8 mouse cellular contexts compared by ENCODE assay signal in the genomic region with DNA sequence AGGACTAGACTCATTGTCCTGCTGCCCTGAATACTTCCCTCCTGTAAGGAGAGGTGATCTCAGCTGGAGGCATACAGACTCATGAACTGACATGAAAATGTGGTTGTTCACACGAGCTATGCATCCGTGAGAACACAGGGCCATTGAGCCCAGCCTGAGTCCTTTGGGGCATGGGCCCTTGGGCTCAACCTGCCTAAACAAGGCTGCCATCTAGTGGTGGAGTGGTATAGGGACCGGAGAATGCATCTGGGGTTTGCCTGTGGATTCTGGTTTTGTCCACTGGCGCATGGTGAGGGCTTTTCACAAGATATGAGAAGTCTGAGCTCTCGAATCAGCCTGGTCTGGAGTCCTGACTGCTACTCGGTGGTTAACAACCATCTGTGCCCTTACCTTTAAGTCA. TPM values are rescaled to one million over a fixed set of nuclear protein-coding genes. Genes with fewer than 3 reads are reported as not detected.
DNase-seq lines count a peak whose midpoint lies in the region.

No protein-coding gene starts in this region.

- peak; percentile 67 to 74 for DNase-seq in CD8-positive naive resting alpha-beta T cell, adult 2 months (ENCODE audit: low read depth in 2 of 2, low spot score in 2 of 2)
- peak; percentile 54 to 61 for DNase-seq in adrenal gland, adult 18-20 months (ENCODE audit: low spot score in 2 of 2)
- DNase-seq in embryo, embryonic 11 days = peak; percentile 84
- peak; percentile 36 for DNase-seq in gastrocnemius, postnatal 25 days
- DNase-seq in layer of hippocampus, adult 11-12 months (ENCODE audit: low spot score) = peak; percentile 83
- peak; percentile 56 to 67 for DNase-seq in lung, adult 18-20 months
- peak; percentile 71 for DNase-seq in right cerebral cortex, adult 18-20 months
- peak; percentile 72 for DNase-seq in urinary bladder, postnatal 25 days (ENCODE audit: low spot score)

RNA-seq across cellular contexts. Expression of a gene that starts 8.2 kb away (rescaled TPM):
- total RNA-seq in adrenal gland, adult 18-20 months (2021) = under 1 TPM; 0.58 to 0.70 TPM
- under 1 TPM in 1 of 2 experiments, not detected in 1; 0.32 TPM for total RNA-seq in gastrocnemius, postnatal 25 days (2021)

RNA-seq across cellular contexts. Expression of a gene that starts 11.4 kb away (rescaled TPM):
- 10 to 100 TPM; 25.0 to 32.7 TPM for total RNA-seq in adrenal gland, adult 18-20 months (2021)
- 10 to 100 TPM; 10.7 to 13.5 TPM for total RNA-seq in gastrocnemius, postnatal 25 days (2021)

RNA-seq across cellular contexts. Expression of a gene that starts 35.6 kb away (rescaled TPM):
- total RNA-seq in adrenal gland, adult 18-20 months (2021) = 10 to 100 TPM; 16.2 to 18.7 TPM
- total RNA-seq in gastrocnemius, postnatal 25 days (2021) = 1 to 10 TPM; 2.8 to 3.6 TPM

RNA-seq across cellular contexts. Expression of a gene that starts 46.2 kb away (rescaled TPM):
- total RNA-seq in adrenal gland, adult 18-20 months (2021) = under 1 TPM; 0.16 to 0.23 TPM
- total RNA-seq in gastrocnemius, postnatal 25 days (2021) = under 1 TPM; 0.11 to 0.28 TPM

RNA-seq across cellular contexts. Expression of a gene that starts 56.2 kb away (rescaled TPM):
- total RNA-seq in adrenal gland, adult 18-20 months (2021) = 10 to 100 TPM; 18.8 to 26.6 TPM
- 10 to 100 TPM; 34.0 to 43.9 TPM for total RNA-seq in gastrocnemius, postnatal 25 days (2021)

Comparison
In these comparisons a context has a peak if more than half of its experiments do, and no peak if none do; other contexts are left out.
1. Peak in every context shown above with its lines: DNase-seq.